Mouse (Mus musculus): ENCODE measurements around the gene Stk35. TPM values are rescaled to one million over a fixed set of nuclear protein-coding genes. Genes with fewer than 3 reads are reported as not detected.
A peak's percentile ranks its signal among the peaks of the same experiment; 100 is the strongest.
"Not testable (repeated sequence)": the region's sequence is repeated elsewhere in the genome, so short reads cannot be mapped to it uniquely, and the experiment has no call there.

The Stk35 gene
- polyA plus RNA-seq, 2 experiments from 2014 or later = 1.1 to 1.3 TPM

DNA sequence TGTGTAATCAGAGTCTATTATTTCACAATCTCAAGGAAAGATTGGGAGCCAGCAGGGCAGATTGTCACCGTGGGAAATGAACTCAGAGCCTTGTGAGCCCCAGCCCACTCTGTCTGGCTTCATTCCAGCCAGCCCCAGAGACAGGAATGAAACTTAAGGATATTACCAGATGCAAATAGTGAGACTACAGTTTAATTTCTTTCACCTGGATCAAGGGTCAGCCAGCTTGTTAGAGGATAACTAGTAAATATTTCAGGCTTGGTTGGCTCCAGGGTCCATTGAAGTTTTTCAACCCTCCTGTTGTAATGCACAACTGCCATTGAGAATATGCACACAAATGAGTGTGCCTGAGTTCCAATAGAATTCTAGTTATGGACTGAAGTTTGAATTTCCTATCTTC is 36.6 kb downstream of the Stk35 start:
- no peak for ATAC-seq

DNA sequence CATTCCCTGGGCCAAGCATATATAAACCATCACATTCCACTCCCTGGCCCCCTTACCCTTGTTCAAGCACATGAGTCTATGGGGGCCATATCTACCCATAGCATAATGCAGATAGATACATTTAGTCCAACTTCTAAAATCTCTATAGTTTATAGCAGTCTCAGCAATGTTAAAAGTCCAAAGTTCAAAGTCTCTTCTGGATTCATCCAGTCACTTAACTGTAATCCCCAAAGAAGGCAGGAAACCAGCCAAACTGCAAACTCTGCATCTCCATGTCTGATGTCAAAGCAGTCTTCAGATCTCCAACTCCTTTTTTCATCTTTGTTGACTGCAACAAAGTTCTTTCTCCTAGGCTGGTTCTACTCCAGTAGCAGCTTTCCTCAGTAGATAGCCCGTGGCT is 38.0 kb downstream of the Stk35 start:
- no peak for ATAC-seq

GRCm38 (mm10) chr2:129845826-129846225 is 45.5 kb downstream of the Stk35 start:
- ATAC-seq = no peak

GRCm38 (mm10) chr2:129846501-129846900 is 46.2 kb downstream of the Stk35 start:
- no peak for ATAC-seq

DNA sequence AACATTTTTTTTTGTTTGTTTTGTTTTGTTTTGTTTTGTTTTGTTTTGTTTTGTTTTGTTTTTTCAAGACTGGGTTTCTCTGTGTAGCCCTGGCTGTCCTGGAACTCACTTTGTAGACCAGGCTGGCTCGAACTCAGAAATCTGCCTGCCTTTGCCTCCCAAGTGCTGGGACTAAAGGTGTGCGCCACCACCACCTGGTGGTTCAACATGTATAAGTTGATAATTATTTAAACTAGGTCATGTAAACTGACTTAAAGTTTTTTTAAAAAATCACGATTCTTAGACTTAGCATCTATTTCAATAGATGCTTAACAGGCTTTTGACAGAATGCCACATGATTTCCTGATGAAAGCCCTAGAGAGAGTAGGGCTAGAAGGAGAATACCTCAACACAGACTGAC is 48.8 kb downstream of the Stk35 start:
- ATAC-seq = not testable (repeated sequence)

- ATAC-seq = no peak
These were observed 51.2 kb downstream of the Stk35 start for GRCm38 (mm10) chr2:129851512-129851911.

GRCm38 (mm10) chr2:129863256-129863655 is 62.9 kb downstream of the Stk35 start:
- no peak for ATAC-seq

GRCm38 (mm10) chr2:129864958-129865357 is 64.6 kb downstream of the Stk35 start:
- no peak for ATAC-seq

GRCm38 (mm10) chr2:129869151-129869550 is 68.8 kb downstream of the Stk35 start:
- no peak for ATAC-seq

DNA sequence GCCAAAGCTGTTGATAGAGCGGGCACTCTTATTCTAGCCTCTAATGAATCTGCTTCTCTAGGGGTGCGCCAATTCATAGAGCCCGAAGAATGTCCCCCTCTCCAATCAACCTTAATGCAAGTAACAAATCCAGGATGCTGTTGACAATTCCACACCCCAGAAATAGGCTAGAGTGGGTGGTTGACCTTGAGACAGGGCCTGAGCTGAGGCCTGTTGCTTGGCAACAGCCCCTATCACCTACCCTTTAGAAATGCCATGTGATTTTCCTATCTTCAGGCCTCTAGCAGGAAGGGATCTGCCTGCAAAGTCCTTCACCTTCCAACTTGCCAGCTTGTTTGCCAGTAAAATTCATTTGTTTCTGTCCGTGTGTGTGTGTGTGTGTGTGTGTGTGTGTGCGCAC is 70.9 kb downstream of the Stk35 start:
- ATAC-seq = no peak

DNA sequence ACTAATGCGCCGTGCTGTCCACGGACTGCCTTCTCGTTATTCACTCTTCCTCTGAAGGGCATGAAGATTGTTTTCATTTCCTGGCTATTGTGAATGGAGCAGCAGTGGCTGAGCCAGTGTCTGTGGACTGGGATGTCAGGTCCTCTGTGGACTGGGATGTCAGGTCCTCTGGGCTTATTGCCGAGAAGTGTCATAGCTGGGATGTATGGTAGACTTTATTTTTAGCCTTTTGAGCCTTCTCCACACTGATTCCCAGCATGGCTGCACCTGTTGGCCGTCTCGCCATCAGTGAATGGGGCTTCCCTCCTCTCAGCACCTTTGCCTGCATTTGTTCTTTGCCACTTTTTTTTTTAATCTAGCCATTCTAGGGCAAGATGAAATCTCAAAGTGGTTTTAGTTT is 71.8 kb downstream of the Stk35 start:
- no peak for ATAC-seq

- peak; percentile 72 for ATAC-seq
These were observed 73.2 kb downstream of the Stk35 start for GRCm38 (mm10) chr2:129873489-129873888.

- ATAC-seq = no peak
These were observed 73.8 kb downstream of the Stk35 start for GRCm38 (mm10) chr2:129874084-129874483.

- ATAC-seq = no peak
These were observed 74.3 kb downstream of the Stk35 start for GRCm38 (mm10) chr2:129874509-129875095.

DNA sequence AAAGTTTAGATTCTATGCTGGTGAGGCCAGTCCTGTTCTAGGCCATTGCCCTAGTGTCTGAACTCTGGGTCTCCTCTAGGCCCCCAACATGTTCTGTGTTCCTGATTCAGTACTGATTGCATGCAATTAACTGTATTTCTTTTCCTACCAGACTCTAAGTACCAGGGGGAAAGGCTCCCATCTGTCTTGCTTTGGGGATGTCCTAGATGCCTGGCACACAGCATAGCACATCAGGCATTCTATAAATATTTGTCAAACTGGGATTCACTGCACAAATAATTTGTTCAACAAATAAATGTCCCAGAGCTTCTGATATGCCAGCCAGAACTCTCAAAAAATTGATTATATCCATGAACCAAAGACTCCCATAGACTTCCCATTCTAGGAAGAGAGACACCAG is 76.6 kb downstream of the Stk35 start:
- no peak for ATAC-seq

GRCm38 (mm10) chr2:129879817-129880216 is 79.5 kb downstream of the Stk35 start:
- no peak for ATAC-seq

DNA sequence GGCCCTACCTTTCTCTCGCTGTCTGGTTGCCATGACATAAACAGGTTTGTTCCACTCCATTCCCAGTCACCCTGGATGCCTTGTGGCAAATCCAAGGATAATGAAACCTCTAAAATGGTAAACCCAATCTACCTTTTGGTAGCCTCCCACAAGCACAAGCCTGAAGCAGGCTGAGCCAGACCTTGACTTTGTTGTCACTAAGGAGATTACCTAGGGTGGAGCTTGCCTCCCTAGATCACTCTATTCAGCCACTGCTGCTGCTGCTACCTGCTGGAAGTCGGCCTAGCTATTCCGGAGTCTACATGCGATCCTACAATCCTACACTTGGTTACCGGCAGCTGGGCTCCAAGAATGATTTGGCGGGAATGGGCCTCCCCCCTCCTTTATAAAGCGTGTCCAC is 79.9 kb downstream of the Stk35 start:
- ATAC-seq = no peak

- no peak for ATAC-seq
These were observed 81.6 kb downstream of the Stk35 start for GRCm38 (mm10) chr2:129881886-129882285.

Other genes starting within 250 kb of the Stk35 start
- gene Sirpa, start 207.7 kb upstream of the Stk35 start, polyA plus RNA-seq (2017; shearing (Covaris generic)) = under 1 TPM in 1 of 2 experiments, not detected in 1; 0.16 TPM
- not detected for gene Pdyn, start 100.7 kb upstream of the Stk35 start, polyA plus RNA-seq (2017; shearing (Covaris generic))
- gene Tgm3, start 211.8 kb downstream of the Stk35 start, polyA plus RNA-seq (2017; shearing (Covaris generic)) = not detected

Data from activated CD4-positive, CD25-positive, alpha-beta regulatory T cell, adult 4 months (primary cell).